Mouse (Mus musculus) heart, embryonic 12.5 days (tissue): Measurements from ENCODE around the gene Tnks2. TPM values are rescaled to one million over a fixed set of nuclear protein-coding genes. Genes with fewer than 3 reads are reported as not detected.

Experiments used
- ATAC-seq: fragments of 200-750 bp; cut with Nextera tagmentation; 2 replicates; pipeline ENCODE4 v1.8.0; 2017; ENCODE audit warnings: moderate TSS enrichment, moderate library complexity; ENCODE audit not compliant: insufficient number of reproducible peaks, low FRiP score
- H3K27ac ChIP-seq: fragments of 300-500 bp; sonication (generic); 2 replicates; pipeline ENCODE4 v1.5.1; 2016; ENCODE audit warnings: mild to moderate bottlenecking, moderate library complexity; ENCODE audit not compliant: poor library complexity, severe bottlenecking
- H3K27me3 ChIP-seq: fragments of 300-500 bp; sonication (generic); replicated peaks from 2 replicates; pipeline ENCODE4 v1.6.1; 2016; ENCODE audit warnings: mild to moderate bottlenecking, moderate library complexity
- H3K36me3 ChIP-seq: fragments of 300-500 bp; sonication (generic); 2 replicates; pipeline ENCODE4 v1.6.1; 2016; ENCODE audit warnings: mild to moderate bottlenecking, moderate library complexity
- H3K4me1 ChIP-seq: fragments of 300-500 bp; sonication (generic); replicated peaks from 2 replicates; pipeline ENCODE4 v1.6.1; 2016; ENCODE audit warnings: mild to moderate bottlenecking
- H3K4me2 ChIP-seq: fragments of 300-500 bp; sonication (generic); 2 replicates; pipeline ENCODE4 v1.6.1; 2016; ENCODE audit warnings: mild to moderate bottlenecking, moderate library complexity
- H3K4me3 ChIP-seq: fragments of 300-500 bp; sonication (generic); 2 replicates; pipeline ENCODE4 v1.5.1; 2016; ENCODE audit warnings: mild to moderate bottlenecking
- H3K9ac ChIP-seq: fragments of 300-500 bp; sonication (generic); 2 replicates; pipeline ENCODE4 v1.6.1; 2016; ENCODE audit warnings: mild to moderate bottlenecking, moderate library complexity
- H3K9me3 ChIP-seq: fragments of 300-500 bp; sonication (generic); replicated peaks from 2 replicates; pipeline ENCODE4 v1.6.1; 2016; ENCODE audit warnings: mild to moderate bottlenecking, moderate library complexity
- WGBS: fragments of 180-500 bp; shearing (Covaris S2); methylation state at CpG from one replicate; pipeline ENCODE4 v1.1.7; 2016; 5-methylcytosine and 5-hydroxymethylcytosine counted together
- polyA plus RNA-seq: library from polyadenylated mRNA; unstranded; fragments of >200 nt; fragmentation: Nextera tagmentation; extraction: Ambion mirVana; gene quantifications from 2 replicates; pipeline ENCODE4 v1.2.1, GENCODE M21; 2016

The Tnks2 gene
- 76.5 and 81.3 TPM in 2 replicates for polyA plus RNA-seq

DNA sequence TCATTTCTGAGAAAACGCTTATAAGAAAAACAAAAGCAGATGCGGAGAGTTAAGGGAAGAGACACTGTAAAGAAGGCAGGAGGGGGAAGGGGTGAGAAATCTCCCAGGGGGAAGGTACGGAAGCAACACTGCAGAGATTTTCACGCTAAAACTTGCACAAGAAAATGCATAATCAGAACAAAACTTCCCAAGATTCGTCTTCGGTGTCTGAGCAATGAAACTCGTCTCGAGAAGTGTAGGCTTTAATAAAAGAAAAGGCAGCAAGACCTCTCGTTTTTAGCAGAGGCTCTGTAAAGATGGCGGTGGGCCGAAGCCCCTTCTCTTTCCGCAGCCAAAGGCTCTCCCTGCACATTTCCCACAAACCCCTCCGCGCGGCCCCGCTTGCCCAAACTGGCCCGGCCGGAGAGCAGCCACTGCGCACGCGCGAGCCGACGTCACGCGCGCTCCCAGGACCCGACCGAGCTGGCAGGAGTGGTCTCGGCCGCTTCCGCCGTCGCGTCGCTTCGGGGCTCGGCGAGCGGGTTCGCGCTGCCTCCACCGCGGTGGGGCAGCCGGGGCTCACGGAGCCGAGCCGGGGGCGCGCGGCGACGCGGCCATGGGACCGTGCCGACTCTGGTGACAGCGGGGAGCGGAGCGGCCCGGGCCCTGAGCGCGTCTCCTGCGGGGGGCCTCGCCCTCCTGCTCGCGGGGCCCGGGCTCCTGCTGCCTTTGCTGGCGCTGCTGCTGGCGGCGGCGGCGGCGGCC, at the start of gene Tnks2:
Gene Tnks2 (plus strand): TSS at position 445 of the 744 bp plus-strand sequence.
- Histone ChIP-seq H3K9me3 (no peaks in the 10 kb centered on the region), H3K4me1 (peaks cover 17% of the 10 kb centered on the region), H3K27ac (peak within 1 kb of the TSS; percentile 99), H3K4me2 (peak within 1 kb of the TSS; percentile 84), H3K9ac (peak within 1 kb of the TSS; percentile 100), H3K4me3 (peak within 1 kb of the TSS; percentile 90), H3K36me3 (peaks cover 7% of the 10 kb centered on the region; the same call in 1 of the 2 replicates), H3K27me3 (no peaks in the 10 kb centered on the region)
- peak; percentile 95 for ATAC-seq
- WGBS = under 1% methylated on average over 73 of the region's 73 CpGs

DNA sequence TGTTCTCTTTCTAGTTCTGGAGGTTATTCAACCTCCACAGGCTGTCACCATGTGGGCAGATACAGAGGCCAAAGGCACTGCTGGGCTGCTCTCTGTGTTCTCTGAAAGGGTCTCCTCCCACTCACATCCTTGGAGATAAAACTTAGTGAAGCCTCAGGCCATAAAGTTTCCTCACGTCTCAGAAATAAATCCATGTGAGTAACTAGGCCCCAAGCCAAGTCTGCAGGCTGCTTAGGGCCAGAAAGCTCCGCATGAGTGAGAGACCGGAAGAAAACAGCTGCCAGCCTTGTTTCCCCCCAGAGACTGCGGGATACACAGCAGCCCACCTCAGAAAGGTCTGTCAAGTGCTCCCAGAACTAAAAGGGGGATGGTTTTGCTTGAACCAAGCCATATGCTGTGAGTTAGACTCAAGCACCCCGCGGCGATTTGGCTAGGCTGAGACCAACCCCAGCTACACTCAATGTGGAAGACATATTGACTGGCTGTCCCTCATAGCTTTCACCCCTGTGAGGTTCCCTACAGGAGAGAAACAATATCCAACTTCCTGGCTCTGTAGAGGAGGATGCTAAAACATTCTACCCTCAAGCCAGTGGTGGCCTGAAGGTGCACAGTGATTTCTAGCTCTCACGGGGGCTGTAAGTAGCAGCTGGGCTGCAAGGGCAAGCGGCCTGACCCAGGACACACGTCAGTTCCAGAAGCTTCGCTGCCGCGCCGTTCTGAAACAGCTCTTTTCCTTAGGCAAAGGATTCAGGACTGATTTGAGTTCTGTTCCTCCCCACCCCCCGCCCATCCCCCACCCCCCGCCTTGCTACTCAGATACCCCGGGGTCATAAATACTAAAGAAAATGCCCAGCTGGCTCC, 43.9 kb upstream of the Tnks2 start:
- H3K4me1 ChIP-seq = peaks cover 5% of the 10 kb centered on the region; the same call in 1 of the 2 replicates
- H3K27me3 ChIP-seq = no peaks in the 10 kb centered on the region
- no peak overlapping the region for H3K27ac ChIP-seq
- no peaks in the 10 kb centered on the region for H3K9me3 ChIP-seq
- no peak overlapping the region for H3K9ac ChIP-seq
- no peak overlapping the region for H3K4me3 ChIP-seq
- no peaks in the 10 kb centered on the region for H3K36me3 ChIP-seq
- no peak overlapping the region for H3K4me2 ChIP-seq
- peak; percentile 31; the same call in 1 of the 2 replicates for ATAC-seq
- 72% methylated on average over 17 of the region's 17 CpGs for WGBS

DNA sequence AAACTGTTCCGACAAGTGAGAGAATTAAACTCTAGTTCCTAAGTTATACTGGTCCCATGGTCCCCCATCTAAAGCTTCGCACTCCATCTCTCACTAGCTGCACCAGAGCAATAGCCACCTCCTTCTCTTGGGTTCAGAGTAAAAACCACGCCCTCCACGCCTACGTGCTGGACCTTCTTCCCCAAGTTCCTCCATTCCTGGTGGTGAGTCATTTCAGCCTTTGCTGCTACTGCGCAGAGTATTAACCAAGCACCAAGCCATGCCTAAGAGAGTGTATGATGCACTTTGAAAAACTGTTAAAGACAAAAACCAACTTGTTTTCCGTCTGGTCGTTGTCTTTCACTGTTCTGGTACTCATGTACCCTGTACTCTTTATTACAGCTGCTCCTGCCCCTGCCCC, 41.4 kb upstream of the Tnks2 start:
- ATAC-seq = no peak
- no peaks in the 10 kb centered on the region for H3K36me3 ChIP-seq
- H3K27me3 ChIP-seq = no peaks in the 10 kb centered on the region
- no peak overlapping the region for H3K9ac ChIP-seq
- H3K4me3 ChIP-seq = no peak overlapping the region
- no peaks in the 10 kb centered on the region for H3K9me3 ChIP-seq
- 77% methylated on average over 8 of the region's 8 CpGs for WGBS
- H3K27ac ChIP-seq = no peak overlapping the region
- H3K4me2 ChIP-seq = no peak overlapping the region
- peaks cover 19% of the 10 kb centered on the region for H3K4me1 ChIP-seq

DNA sequence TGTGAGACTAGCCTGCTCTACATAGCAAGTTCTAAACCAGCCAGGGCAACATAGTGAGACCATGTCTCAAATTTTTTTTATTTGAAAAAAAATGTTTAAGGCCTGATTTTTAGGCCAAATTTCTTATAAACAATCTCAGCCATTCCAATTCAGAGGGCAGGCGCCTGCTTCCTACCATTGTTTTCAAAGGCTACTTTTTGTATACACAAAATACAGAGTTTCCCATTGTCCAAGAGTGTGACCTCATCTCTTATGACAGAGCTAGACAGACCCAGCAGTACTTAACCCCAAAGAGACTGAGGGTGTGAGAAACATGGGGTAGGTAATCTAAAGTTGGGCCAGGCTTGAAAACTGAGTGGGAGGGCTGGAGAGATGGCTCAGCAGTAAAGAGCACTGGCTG, 40.6 kb upstream of the Tnks2 start:
- Histone ChIP-seq H3K27ac (no peak overlapping the region), H3K4me3 (no peak overlapping the region), H3K9ac (no peak overlapping the region), H3K36me3 (no peaks in the 10 kb centered on the region), H3K4me2 (no peak overlapping the region), H3K27me3 (no peaks in the 10 kb centered on the region), H3K4me1 (peaks cover 20% of the 10 kb centered on the region), H3K9me3 (no peaks in the 10 kb centered on the region)
- ATAC-seq = no peak
- 66% methylated on average over 1 of the region's 1 CpGs for WGBS

DNA sequence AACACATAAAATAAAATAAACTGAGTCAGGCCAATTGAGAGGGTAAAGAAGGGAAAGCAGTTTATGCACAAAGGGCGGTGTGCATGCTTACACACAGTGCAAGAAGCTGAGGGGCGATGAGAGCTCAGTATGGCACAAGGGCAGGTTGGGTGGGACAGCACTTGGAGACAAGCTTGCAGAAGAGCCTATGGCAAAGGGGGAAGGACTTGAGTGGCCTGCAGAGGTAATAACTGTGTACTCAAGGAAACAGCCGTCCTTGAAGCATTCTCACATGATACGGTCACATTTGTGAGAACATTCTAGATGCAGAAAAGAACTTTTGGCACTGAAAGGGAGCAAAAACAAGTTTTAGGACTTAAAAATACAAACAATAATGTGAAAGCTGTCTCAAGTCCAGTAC, 40.0 kb upstream of the Tnks2 start:
- Histone ChIP-seq H3K9me3 (no peaks in the 10 kb centered on the region), H3K9ac (no peak overlapping the region), H3K27ac (no peak overlapping the region), H3K4me1 (peaks cover 20% of the 10 kb centered on the region), H3K27me3 (no peaks in the 10 kb centered on the region), H3K4me3 (no peak overlapping the region), H3K4me2 (no peak overlapping the region), H3K36me3 (no peaks in the 10 kb centered on the region)
- 93% methylated on average over 4 of the region's 4 CpGs for WGBS
- ATAC-seq = no peak

DNA sequence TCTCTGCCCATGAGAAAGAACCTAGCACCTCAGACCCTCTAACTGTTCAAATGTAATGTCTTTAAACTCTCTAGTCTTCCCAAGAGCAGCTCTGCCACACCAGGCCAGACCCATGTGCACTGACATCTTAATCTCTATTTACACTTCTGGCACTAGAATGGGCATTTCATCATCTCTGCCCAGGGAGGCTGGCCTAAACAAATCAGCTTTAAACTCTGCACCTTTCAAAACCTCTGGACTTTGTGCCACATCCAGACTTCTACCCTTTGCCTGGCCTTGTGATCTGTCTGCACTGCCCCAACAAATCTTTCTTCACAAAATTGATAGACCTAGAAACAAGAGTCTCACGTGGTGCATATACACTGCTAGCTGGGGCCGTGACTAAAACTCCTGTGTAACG, 38.8 kb upstream of the Tnks2 start:
- Histone ChIP-seq H3K27ac (no peak overlapping the region), H3K4me3 (no peak overlapping the region), H3K4me2 (peak overlapping the region; percentile 47), H3K9me3 (no peaks in the 10 kb centered on the region), H3K36me3 (no peaks in the 10 kb centered on the region), H3K9ac (no peak overlapping the region), H3K27me3 (no peaks in the 10 kb centered on the region), H3K4me1 (peaks cover 24% of the 10 kb centered on the region)
- ATAC-seq = no peak
- WGBS = 40% methylated on average over 3 of the region's 3 CpGs

DNA sequence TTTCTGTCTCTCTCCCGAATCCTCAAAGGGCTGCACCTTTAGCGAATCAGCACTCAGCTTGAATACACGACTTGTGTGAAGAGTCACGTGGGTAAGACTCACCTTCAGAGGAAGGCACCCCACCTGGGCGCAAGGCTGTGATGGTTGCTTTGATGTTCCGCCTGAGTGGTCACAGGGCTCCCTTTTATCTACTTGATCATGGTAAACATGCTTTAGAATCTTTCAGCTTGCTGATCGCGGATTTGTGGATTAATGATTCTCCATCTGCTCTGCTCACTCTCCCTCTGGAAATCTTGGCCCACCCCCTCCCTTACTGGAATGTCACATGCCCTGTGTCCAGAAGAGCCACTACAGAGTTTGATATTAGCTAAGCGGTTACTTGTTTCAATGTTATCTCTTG, 37.1 kb upstream of the Tnks2 start:
- WGBS = 77% methylated on average over 9 of the region's 9 CpGs
- H3K27ac ChIP-seq = no peak overlapping the region
- H3K9ac ChIP-seq = no peak overlapping the region
- no peaks in the 10 kb centered on the region for H3K9me3 ChIP-seq
- H3K27me3 ChIP-seq = no peaks in the 10 kb centered on the region
- H3K36me3 ChIP-seq = no peaks in the 10 kb centered on the region
- no peak for ATAC-seq
- H3K4me1 ChIP-seq = peaks cover 24% of the 10 kb centered on the region
- H3K4me3 ChIP-seq = no peak overlapping the region
- H3K4me2 ChIP-seq = no peak overlapping the region

DNA sequence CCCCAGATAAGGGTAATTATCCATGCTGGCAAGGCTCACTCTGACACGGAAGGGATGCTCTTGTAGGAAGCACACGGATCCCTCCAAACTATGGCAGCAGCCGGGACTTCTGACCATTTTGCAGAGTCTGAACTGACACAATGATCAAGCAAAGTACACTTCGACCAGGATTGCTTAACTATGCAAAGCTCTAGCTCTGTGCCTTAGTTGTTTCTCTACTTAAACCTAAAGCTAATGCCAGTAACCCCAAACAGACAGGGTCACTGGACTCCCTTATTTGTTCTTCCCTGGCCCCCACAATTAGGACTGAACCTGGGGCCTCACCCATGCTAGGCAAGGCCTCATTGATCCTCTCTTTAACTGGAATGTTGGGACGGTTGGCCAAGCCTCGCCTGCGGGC, 33.7 kb upstream of the Tnks2 start:
- no peaks in the 10 kb centered on the region for H3K27me3 ChIP-seq
- ATAC-seq = no peak
- H3K27ac ChIP-seq = no peak overlapping the region
- H3K9me3 ChIP-seq = peaks cover 6% of the 10 kb centered on the region
- H3K9ac ChIP-seq = no peak overlapping the region
- no peaks in the 10 kb centered on the region for H3K36me3 ChIP-seq
- H3K4me1 ChIP-seq = peaks cover 21% of the 10 kb centered on the region
- 78% methylated on average over 7 of the region's 7 CpGs for WGBS
- H3K4me2 ChIP-seq = no peak overlapping the region
- H3K4me3 ChIP-seq = no peak overlapping the region

DNA sequence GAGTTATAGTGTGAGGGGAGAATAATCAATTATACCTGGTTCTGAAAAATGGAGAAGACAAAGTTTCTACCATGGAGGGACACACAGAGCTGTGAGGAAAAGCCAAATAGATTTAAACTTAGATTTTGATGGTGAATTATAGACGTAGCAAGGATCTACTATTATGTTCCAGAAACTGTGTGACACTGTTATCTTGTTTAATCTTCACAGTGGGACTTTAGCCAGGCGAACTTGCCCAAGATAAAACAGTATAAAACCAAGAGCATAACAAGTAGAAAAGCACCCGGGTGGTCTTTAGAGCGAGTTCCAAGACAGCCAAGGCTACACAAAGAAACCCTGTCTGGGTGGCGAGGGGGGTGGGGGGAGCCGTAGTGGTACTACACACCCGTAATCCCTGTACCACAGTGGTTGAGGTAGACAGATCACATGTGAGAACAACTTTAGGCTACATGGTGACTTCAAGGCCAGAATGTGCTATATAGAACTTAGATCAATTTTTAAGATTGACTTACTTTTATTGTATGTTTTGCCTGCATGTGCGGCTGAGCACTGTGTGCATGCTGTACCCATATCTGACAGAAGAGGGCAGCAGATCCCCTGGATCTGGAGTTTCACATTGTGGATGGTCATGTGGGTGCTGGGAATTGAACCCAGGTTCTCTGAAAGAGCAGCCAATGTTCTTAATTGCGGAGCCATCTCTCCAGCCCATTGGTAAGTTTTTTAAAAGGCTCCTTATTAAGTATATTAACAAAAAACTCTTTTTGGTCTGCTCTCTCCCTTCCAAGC, 32.0 kb upstream of the Tnks2 start:
- WGBS = 85% methylated on average over 9 of the region's 9 CpGs
- Histone ChIP-seq H3K4me2 (no peak overlapping the region), H3K9me3 (peaks cover 6% of the 10 kb centered on the region), H3K4me1 (peaks cover 16% of the 10 kb centered on the region), H3K27me3 (no peaks in the 10 kb centered on the region), H3K36me3 (no peaks in the 10 kb centered on the region), H3K9ac (no peak overlapping the region), H3K4me3 (no peak overlapping the region), H3K27ac (no peak overlapping the region)
- ATAC-seq = no peak

DNA sequence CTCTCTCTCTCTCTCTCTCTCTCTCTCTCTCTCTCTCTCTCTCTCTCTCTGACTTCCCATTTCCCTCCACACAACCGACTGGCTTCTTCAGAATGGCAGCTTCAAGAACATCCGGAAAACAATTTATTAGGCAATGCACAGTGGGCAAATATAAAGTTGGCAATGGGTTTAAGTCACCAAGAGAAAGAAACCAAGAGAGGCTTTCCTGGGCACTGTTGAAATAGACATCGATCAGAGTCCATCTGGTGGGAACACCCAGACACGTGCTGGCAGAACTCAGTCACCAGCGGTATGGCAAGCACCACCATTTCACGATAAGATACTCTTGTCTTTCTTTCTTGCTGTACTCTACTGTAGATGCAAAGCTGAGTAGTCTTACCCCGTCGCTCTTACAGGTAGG, 30.6 kb upstream of the Tnks2 start:
- no peaks in the 10 kb centered on the region for H3K36me3 ChIP-seq

DNA sequence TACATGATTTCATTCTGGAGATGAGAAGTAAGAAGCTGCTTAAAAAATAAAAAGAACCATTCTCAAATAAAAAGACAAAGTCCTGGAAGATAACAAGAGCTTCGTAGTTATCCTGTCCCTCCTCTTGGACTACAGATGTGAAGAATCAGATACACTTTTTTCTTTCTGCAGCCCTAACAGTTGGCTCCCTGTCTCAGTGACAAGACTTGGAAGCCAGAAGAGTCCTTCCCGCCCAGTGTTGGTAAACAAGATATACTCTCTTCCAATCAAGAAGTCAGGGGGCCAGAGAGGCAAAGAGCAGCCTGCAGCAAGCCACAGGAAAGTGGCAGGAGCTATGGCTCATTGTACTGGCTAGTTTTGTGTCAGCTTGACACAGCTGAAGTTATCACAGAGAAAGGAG, 27.2 kb upstream of the Tnks2 start:
- H3K27ac ChIP-seq = no peak overlapping the region
- ATAC-seq = no peak
- WGBS = 71% methylated on average over 2 of the region's 2 CpGs

More for the DNA sequence above, 30.6 kb upstream of the Tnks2 start:
- Histone ChIP-seq H3K4me3 (no peak overlapping the region), H3K9me3 (peaks cover 6% of the 10 kb centered on the region), H3K4me2 (no peak overlapping the region), H3K9ac (no peak overlapping the region), H3K27me3 (no peaks in the 10 kb centered on the region), H3K27ac (no peak overlapping the region), H3K4me1 (peaks cover 12% of the 10 kb centered on the region)
- no peak for ATAC-seq
- 91% methylated on average over 8 of the region's 8 CpGs for WGBS

More for the DNA sequence above, 27.2 kb upstream of the Tnks2 start:
- H3K4me2 ChIP-seq = no peak overlapping the region
- no peak overlapping the region for H3K4me3 ChIP-seq
- H3K4me1 ChIP-seq = 0 out of 2 replicates have a peak, but pooled peaks cover 3% of the 10 kb centered on the region
- peaks cover 6% of the 10 kb centered on the region for H3K9me3 ChIP-seq
- H3K27me3 ChIP-seq = no peaks in the 10 kb centered on the region
- H3K36me3 ChIP-seq = no peaks in the 10 kb centered on the region
- no peak overlapping the region for H3K9ac ChIP-seq
